Mouse (Mus musculus) forebrain, postnatal 0 days (tissue): ENCODE data around the gene Heatr4. TPM values are rescaled to one million over a fixed set of nuclear protein-coding genes. Genes with fewer than 3 reads are reported as not detected.

Experiments used
- ATAC-seq: fragments of 200-750 bp; cut with Nextera tagmentation; 2 replicates; pipeline ENCODE4 v1.8.0; 2017; ENCODE audit warnings: mild to moderate bottlenecking, moderate library complexity
- DNase-seq: peaks from one replicate; pipeline ENCODE4 v3.0.0-alpha.2; 2015
- H3K27ac ChIP-seq: fragments of 300-500 bp; sonication (generic); 2 replicates; pipeline ENCODE4 v1.5.1; 2014; ENCODE audit warnings: low read depth, mild to moderate bottlenecking, antibody characterized with exemption, low read length, moderate library complexity, mixed read lengths
- H3K27me3 ChIP-seq: fragments of 300-500 bp; sonication (generic); 2 replicates; pipeline ENCODE4 v1.6.1; 2014; ENCODE audit warnings: mild to moderate bottlenecking, low read length, mixed read lengths; ENCODE audit not compliant: insufficient read depth
- H3K36me3 ChIP-seq: fragments of 300-500 bp; sonication (generic); 2 replicates; pipeline ENCODE4 v1.6.1; 2014; ENCODE audit warnings: mild to moderate bottlenecking, moderate library complexity; ENCODE audit not compliant: insufficient read depth
- H3K4me1 ChIP-seq: fragments of 300-500 bp; sonication (generic); 2 replicates; pipeline ENCODE4 v1.6.1; 2014; ENCODE audit warnings: antibody characterized with exemption; ENCODE audit not compliant: insufficient read depth
- H3K4me2 ChIP-seq: fragments of 300-500 bp; sonication (generic); 2 replicates; pipeline ENCODE4 v1.6.1; 2014; ENCODE audit warnings: low read depth, mild to moderate bottlenecking, moderate library complexity
- H3K4me3 ChIP-seq: fragments of 300-500 bp; sonication (generic); 2 replicates; pipeline ENCODE4 v1.5.1; 2014; ENCODE audit warnings: low read depth, low read length, mixed read lengths
- H3K9ac ChIP-seq: fragments of 300-500 bp; sonication (generic); 2 replicates; pipeline ENCODE4 v1.6.1; 2014; ENCODE audit warnings: mild to moderate bottlenecking
- H3K9me3 ChIP-seq: fragments of 300-500 bp; sonication (generic); 2 replicates; pipeline ENCODE4 v1.6.1; 2016; ENCODE audit warnings: low read length
- CTCF ChIP-seq: sonication (generic); IDR thresholded peaks from 2 replicates; pipeline ENCODE4 v1.5.1; 2016; ENCODE audit warnings: antibody characterized with exemption, control low read depth, low read depth
- WGBS: fragments of 180-500 bp; shearing (Covaris S2); extraction: QIAGEN DNeasy Blood & Tissue Kit; methylation state at CpG from one replicate; pipeline ENCODE4 v1.1.7; 2014; 5-methylcytosine and 5-hydroxymethylcytosine counted together
- polyA plus RNA-seq: library from polyadenylated mRNA; unstranded; fragments of >200 nt; fragmentation: Nextera tagmentation; extraction: Ambion mirVana; gene quantifications from 2 replicates; pipeline ENCODE4 v1.2.1, GENCODE M21; 2015
- total RNA-seq: library from RNA; depleted of rRNA; stranded (reverse); fragments of >200 nt; gene quantifications from 2 replicates; pipeline ENCODE4 v1.2.3, GENCODE M21; 2014

Heatr4 gene
- total and polyA plus RNA-seq, 2 experiments from 2014 or later: 0.05 TPM

DNA sequence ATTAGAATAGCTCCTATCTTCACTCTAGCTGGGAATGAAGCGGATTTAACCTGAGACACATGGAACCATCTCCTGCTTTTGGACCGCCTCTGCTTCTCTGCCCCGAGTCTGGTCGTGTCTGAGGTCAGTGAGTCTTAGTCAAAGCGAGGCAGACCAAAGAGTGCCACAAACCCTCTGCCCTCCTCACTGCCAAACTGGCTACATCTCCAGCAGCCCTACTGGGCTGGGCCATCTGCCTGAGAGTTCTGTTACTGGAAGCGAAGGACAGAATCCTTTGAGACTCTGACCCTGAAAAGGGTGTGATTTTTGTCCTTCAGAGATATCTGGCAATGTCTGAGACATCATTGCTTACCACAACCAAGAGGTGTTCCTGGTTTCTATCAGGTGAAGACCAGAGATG is 5.8 kb downstream of the Heatr4 start:
- H3K9me3 ChIP-seq: no peaks in the 10 kb centered on the region
- H3K27me3 ChIP-seq: no peaks in the 10 kb centered on the region
- no peak for DNase-seq
- 89% methylated on average over 6 of the region's 6 CpGs for whole genome bisulfite sequencing
- ATAC-seq: no peak
- no peaks in the 10 kb centered on the region for H3K4me1 ChIP-seq
- TF ChIP-seq CTCF: no peak
- no peak overlapping the region for H3K4me2 ChIP-seq
- H3K36me3 ChIP-seq: no peaks in the 10 kb centered on the region
- no peak overlapping the region for H3K4me3 ChIP-seq
- no peak overlapping the region for H3K27ac ChIP-seq
- no peak overlapping the region for H3K9ac ChIP-seq

DNA sequence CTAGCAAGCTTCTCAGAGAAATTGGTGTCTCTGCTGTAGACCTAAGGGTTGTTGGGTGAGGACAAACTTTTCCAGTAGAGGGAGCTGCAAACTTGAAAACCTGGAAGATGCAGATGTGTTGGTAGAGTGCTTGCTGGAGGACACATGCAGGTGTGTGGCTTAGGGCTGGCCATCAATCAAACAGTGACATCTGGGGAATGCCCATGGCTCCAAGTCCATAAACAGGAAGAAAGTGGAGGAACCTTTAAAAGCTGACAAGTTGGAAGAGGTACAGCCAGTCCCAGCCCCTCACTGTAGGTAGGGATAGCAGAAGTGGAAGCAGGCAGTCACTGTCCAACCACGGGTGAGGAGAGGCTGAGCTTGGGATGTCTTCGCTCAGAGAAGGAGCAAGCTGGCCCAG is 12.5 kb downstream of the Heatr4 start:
- WGBS: 79% methylated on average over 2 of the region's 2 CpGs
- H3K4me3 ChIP-seq: no peak overlapping the region
- H3K9me3 ChIP-seq: no peaks in the 10 kb centered on the region
- no peaks in the 10 kb centered on the region for H3K27me3 ChIP-seq
- peak; percentile 66 for TF ChIP-seq CTCF
- peak; percentile 37 for DNase-seq
- ATAC-seq: no peak
- H3K9ac ChIP-seq: no peak overlapping the region
- H3K27ac ChIP-seq: no peak overlapping the region
- H3K4me1 ChIP-seq: no peaks in the 10 kb centered on the region
- no peak overlapping the region for H3K4me2 ChIP-seq
- H3K36me3 ChIP-seq: no peaks in the 10 kb centered on the region

DNA sequence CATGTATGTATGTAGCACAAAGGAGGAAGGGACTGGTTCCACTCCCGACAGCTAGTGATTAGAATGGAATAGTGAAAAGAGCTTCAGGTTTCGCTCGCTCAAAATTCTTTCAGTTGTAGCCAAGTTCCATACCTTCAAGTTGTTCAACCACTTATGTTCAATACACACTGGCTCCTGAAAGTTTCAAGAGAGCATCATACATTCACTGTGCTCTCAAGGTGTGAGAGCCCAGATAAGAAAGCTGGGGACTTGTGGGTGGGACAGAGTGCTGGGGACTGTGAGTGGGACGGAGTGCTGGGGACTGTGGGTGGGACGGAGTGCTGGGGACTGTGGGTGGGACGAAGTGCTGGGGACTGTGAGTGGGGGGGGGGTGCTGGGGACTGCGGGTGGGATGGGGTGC is 19.4 kb downstream of the Heatr4 start:
- no peaks in the 10 kb centered on the region for H3K4me1 ChIP-seq
- no peak overlapping the region for H3K9ac ChIP-seq
- TF ChIP-seq CTCF: no peak
- H3K27me3 ChIP-seq: no peaks in the 10 kb centered on the region
- DNase-seq: no peak
- H3K4me2 ChIP-seq: no peak overlapping the region
- no peak overlapping the region for H3K4me3 ChIP-seq
- no peaks in the 10 kb centered on the region for H3K36me3 ChIP-seq
- WGBS: 86% methylated on average over 6 of the region's 7 CpGs
- H3K9me3 ChIP-seq: no peaks in the 10 kb centered on the region
- no peak for ATAC-seq
- H3K27ac ChIP-seq: no peak overlapping the region

DNA sequence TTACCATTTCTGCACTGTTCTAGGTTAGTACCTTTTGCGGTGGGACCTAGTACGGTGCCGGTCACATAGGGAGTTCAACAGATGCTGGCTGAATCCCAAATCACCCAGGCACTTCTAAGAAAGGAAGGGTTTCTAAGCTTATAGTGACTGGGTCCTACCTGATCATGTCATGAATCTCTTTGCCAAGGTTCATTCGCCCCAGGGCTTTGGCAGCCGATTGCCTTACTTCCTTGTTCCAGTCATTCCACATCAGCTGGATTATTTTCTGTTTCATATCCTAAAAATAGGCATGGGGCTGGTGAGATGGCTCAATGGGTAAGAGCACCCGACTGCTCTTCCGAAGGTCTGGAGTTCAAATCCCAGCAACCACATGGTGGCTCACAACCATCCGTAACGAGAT is 26.4 kb downstream of the Heatr4 start:
- Histone ChIP-seq H3K36me3 (peaks cover 9% of the 10 kb centered on the region; the same call in 1 of the 2 replicates), H3K27ac (no peak overlapping the region), H3K9ac (no peak overlapping the region), H3K4me3 (no peak overlapping the region), H3K4me1 (no peaks in the 10 kb centered on the region), H3K4me2 (no peak overlapping the region), H3K9me3 (no peaks in the 10 kb centered on the region), H3K27me3 (no peaks in the 10 kb centered on the region)
- TF ChIP-seq CTCF: no peak
- WGBS: 90% methylated on average over 9 of the region's 9 CpGs
- no peak for DNase-seq
- ATAC-seq: no peak

DNA sequence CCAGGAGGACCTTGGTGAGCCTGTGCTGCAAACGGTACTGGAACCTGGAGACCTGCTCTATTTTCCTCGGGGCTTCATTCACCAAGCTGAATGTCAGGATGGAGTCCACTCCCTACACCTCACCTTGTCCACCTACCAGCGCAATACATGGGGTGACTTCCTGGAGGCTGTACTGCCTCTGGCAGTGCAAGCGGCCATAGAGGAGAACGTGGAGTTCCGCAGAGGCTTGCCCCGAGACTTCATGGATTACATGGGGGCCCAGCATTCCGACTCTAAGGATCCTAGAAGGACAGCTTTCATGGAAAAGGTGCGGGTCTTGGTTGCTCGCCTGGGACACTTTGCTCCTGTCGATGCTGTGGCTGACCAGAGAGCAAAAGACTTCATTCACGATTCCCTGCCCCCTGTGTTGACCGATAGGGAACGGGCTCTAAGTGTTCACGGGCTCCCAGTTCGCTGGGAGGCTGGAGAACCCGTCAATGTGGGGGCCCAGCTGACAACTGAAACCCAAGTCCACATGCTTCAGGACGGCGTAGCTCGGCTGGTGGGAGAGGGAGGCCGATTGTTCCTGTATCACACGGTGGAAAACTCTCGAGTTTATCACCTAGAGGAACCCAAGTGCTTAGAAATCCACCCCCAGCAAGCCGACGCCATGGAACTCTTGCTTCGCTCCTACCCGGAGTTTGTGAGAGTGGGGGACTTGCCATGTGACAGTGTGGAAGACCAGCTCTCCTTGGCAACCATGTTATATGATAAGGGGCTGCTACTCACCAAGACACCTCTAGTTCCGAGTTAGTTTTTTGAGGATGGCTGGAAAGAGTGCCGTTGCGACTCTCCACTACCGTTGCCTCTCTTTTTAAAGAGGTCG is 32.7 kb downstream of the Heatr4 start:
- Histone ChIP-seq H3K4me1 (peaks cover 10% of the 10 kb centered on the region), H3K27ac (no peak overlapping the region)
- WGBS: 66% methylated on average over 32 of the region's 32 CpGs

DNA sequence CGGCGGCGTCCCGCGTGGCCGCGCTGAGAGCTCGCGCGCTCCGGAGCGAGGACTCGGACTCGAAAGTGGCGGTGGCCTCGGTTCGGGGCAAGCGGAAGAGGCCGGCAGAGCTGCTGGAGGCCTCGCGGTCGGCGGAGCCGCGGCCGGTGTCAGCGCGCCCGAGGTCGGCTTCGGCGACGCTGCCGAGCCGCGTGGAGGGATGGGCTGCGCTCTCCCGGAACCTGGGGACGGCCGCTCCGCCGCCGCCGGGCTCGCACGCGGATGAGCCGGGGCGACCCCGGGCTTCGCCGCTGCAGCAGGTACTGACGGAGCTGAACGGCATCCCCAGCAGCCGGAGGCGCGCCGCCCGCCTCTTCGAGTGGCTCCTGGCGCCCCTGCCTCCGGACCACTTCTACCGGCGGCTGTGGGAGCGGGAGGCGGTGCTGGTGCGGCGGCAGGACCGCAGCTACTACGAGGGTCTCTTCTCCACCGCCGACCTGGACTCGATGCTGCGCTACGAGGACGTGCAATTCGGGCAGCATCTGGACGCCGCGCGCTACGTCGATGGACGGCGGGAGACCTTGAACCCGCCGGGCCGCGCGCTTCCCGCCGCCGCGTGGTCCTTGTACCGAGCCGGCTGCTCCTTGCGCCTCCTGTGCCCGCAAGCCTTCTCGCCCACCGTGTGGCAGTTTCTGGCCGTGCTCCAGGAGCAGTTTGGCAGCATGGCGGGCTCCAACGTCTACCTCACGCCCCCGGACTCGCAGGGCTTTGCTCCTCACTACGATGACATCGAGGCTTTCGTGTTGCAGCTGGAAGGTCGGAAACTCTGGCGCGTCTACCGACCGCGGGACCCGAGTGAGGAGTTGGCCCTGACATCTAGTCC is 33.6 kb downstream of the Heatr4 start:
- Histone ChIP-seq H3K9me3 (no peaks in the 10 kb centered on the region), H3K27me3 (no peaks in the 10 kb centered on the region), H3K36me3 (peaks cover 4% of the 10 kb centered on the region; the same call in 1 of the 2 replicates), H3K4me2 (peak overlapping the region; percentile 87), H3K9ac (peak overlapping the region; percentile 68), H3K4me1 (peaks cover 10% of the 10 kb centered on the region), H3K4me3 (peak overlapping the region; percentile 78), H3K27ac (peak overlapping the region; percentile 81)
- DNase-seq: peak; percentile 67
- under 1% methylated on average over 96 of the region's 116 CpGs for WGBS
- TF ChIP-seq CTCF: 0 out of 2 replicates have a peak, but pooled peaks have one; percentile 16
- ATAC-seq: peak; percentile 74

More for the DNA sequence above, 32.7 kb downstream of the Heatr4 start:
- Histone ChIP-seq H3K36me3 (peaks cover 6% of the 10 kb centered on the region; the same call in 1 of the 2 replicates), H3K27me3 (no peaks in the 10 kb centered on the region), H3K9ac (peak overlapping the region; percentile 68), H3K4me3 (peak overlapping the region; percentile 78), H3K4me2 (peak overlapping the region; percentile 87), H3K9me3 (no peaks in the 10 kb centered on the region)
- TF ChIP-seq CTCF: no peak
- ATAC-seq: no peak
- DNase-seq: no peak

DNA sequence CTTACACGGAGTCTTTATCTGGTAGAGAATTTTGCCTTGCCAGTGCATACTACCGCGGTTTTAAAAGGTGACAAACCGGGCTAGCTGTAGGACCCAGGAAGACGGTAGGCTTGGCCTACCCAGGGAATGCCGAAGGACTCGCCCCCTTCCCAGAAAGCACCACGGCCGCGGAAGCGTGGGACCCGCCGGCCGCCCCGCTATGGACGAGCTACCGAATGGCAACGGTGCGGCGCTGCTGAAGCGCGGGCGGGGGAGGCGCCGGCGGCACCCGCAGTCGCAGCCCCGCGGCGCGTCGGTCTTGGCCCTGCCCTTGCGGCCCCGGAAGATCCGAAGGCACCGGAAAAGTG is 34.2 kb downstream of the Heatr4 start, which contains the start of gene Riox1:
Gene Riox1, plus strand, starts transcription at position 116 of the 347 bp plus-strand sequence.
- ATAC-seq: peak; percentile 99
- Histone ChIP-seq H3K4me2 (peak within 1 kb of the TSS; percentile 87), H3K9me3 (no peaks in the 10 kb centered on the region), H3K27me3 (no peaks in the 10 kb centered on the region), H3K36me3 (peaks cover 4% of the 10 kb centered on the region; the same call in 1 of the 2 replicates), H3K27ac (peak within 1 kb of the TSS; percentile 81), H3K9ac (peak within 1 kb of the TSS; percentile 68), H3K4me1 (peaks cover 10% of the 10 kb centered on the region), H3K4me3 (peak within 1 kb of the TSS; percentile 78)
- DNase-seq: peak; percentile 92
- no peak for TF ChIP-seq CTCF
- under 1% methylated on average over 37 of the region's 37 CpGs for WGBS
